Mouse (Mus musculus) frontal cortex, adult 2 months (tissue): ENCODE measurements around the gene Bdh1. TPM values are rescaled to one million over a fixed set of nuclear protein-coding genes. Genes with fewer than 3 reads are reported as not detected.
"Not testable (repeated sequence)": the region's sequence is repeated elsewhere in the genome, so short reads cannot be mapped to it uniquely, and the experiment has no call there.

Experiments used
- DNase-seq, 2 experiments: peaks; one replicate each; pipeline ENCODE4 v3.0.0; 2022; ENCODE audit warnings: low spot score in 1 of 2; ENCODE audit errors: extremely low spot score in 1 of 2
- polyA plus RNA-seq: library from polyadenylated mRNA; depleted of rRNA; stranded (reverse); fragments of >200 nt; gene quantifications from 2 replicates; pipeline ENCODE4 v1.2.3, GENCODE M21; 2012

Gene Bdh1
- polyA plus RNA-seq, 1 experiment: 148 TPM

DNA sequence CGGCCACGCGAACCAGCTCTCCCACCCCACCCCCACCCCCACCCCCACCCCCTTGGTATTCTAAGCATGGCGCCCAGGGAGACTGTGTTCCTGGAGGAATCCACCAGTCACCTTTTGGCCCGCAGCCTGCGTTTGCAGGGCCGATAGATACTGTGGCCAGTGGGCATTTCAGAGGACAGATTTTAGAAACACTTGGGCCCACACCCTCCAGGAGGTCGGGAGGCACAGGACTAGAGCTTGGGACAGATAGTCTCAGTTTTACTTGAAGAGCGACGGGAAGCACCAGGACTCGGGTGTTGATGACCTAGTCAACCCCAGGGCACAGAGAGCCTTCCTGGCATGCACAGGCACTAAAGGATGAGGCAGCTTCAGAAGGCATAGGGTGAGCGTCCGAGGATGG lies 38.4 kb downstream of the Bdh1 start:
- no peak for DNase-seq

DNA sequence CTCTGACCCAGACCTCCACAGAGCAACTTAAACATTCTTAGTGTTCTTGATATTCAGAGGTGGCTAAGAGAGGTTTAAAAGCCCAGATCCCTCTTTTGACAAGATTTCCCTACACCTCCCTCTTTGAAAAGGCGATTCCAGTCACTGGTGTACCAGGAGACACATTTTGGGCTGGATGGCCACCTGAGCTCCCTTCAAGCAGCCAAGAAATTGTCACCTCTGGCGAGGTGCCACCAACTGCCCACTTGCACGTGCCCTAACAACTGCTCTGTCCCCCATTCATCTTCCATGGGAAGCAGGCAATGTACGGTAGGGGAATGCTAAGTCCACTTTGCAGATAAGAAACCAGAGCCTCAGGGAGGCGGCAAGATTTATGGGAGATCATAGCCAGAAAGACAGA lies 39.0 kb downstream of the Bdh1 start:
- no peak for DNase-seq

DNA sequence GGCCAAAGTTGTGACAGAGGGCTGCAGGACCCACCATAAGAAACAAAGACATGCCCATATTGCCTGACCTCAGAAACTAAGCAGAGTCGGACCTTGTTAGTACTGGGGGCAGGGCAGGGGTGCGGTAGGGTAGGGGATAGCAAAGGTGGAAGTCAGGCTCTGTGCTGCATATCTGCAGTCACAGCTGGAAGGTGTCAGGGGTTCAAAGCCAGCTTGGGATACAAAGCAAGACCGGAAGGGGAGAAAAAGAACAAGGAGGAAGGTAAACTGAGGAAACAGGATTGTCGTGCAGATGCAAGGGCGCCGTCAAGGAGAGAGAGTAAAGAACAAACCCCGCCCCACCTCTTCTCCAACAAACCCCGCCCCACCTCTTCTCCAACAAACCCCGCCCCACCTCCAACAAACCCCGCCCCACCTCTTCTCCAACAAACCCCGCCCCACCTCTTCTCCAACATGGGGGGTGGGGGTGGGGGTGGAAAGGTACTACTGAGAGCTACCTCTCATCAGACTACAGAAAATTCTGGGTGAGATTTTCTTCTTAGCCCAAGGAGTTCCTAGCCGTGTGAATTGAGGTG lies 40.1 kb downstream of the Bdh1 start:
- no peak for DNase-seq

DNA sequence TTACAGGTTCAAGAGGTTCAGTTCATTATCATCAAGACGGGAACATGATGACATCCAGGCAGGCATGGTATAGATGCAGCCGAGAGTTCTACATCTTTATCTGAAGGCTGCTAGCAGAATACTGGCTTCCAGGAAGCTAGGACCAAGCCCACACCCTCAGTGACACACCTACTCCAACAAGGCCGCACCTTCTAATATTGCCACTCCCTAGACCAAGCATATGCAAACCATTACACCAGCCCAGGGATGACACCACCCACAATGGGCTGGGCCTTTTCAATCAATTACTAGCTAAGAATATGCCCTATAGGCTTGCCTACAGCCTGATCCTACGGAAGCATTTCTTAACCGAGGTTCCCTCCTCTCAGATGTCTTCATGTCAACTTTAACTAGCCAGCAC lies 42.9 kb downstream of the Bdh1 start:
- DNase-seq: no peak

DNA sequence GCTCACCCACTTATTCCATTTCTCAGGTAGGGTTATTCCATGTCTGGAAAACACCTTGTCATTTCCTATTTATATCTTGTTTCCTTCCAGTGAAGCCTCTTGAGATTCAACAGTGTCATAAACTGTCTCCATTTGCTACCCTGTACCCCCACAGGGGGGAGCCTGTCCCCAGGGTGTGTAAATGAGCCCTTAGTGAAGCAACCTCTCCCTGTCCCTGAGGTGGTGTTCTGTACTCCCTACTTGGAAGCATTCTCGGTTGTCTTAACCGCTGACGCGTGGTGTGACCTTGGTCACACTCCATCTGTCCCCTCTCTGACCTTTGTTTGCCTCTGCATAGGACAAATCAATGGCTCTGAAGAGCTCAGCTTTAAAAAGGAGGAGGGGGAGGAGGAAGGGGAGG lies 43.5 kb downstream of the Bdh1 start:
- DNase-seq: peak in 1 of 2 experiments; percentile 85

DNA sequence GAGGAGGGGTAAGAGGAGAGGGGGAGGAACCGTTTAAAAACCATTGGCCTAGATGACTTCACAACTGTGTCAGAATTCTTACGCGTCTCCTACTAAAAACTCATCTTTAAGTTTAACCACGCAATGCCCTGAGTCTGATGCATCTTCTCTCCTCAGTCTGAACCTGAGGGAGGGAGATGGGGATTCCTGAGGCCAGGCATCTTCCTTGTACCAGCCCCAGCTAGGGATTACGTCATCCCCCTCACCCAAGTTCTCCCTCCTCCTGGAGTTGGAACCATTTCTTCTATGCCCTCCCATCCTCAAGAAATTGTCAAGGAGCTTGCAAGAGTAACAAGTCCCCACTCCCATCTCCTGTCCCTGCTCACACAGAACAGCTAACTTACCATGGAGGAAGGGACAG lies 44.0 kb downstream of the Bdh1 start:
- DNase-seq: no peak

DNA sequence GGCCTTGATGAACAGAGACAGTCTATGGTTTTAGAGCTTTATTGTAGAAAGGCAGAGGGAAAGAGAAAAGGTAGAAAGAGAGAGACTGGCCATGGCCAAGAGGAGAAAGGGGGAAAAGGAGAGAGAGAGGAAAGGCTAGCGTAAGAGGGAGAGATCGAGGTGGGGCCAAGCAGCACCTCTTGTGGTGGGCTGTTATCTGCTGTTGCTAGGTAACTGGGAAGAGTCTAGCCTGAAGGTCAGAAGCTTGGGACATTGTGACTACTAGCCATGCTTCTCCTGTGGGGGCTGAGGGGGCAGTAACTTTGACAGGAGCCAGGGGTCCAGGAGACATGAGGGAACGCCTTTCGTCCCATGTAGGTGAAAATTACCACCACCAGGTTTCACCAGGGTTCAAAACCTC lies 48.7 kb downstream of the Bdh1 start:
- DNase-seq: not testable (repeated sequence)

DNA sequence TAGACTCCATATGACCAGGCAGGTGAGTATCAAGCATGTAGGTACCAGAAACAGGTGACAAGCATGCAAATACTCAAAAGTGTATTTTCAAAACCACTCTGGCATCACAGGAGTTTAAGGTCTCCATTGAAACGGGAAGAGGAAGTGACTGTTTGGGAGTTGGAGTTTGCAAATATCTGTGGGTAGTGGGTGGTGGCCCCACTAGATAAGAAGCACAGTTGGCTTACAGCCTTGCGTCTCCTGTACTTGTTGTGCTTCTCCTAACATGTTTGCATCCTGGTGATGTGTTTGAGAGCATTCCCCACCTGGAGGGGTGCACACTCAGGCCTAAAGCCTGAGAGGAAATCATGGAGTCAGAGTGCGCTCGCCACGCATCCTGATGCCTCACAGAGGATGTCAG lies 49.9 kb downstream of the Bdh1 start:
- no peak for DNase-seq

DNA sequence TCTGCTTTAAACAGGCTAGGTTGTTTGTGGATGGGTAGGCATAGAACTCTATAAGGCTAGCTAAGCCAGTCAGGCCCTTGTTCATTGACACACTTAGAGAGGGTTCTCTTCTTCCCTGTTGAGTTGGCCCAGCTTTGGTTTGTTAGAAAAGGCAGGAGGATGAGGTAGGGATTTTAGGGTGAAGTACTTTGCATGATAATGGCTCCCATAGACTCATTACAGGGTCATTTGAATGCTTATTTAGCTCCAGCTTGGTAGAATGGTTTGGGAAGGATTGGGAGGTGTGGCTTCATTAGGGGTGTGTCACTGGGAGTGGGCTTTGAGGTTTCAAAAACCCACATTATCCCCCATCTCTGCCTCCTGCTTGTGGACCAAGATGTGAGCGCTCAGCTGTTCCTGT lies 51.1 kb downstream of the Bdh1 start:
- DNase-seq: no peak

DNA sequence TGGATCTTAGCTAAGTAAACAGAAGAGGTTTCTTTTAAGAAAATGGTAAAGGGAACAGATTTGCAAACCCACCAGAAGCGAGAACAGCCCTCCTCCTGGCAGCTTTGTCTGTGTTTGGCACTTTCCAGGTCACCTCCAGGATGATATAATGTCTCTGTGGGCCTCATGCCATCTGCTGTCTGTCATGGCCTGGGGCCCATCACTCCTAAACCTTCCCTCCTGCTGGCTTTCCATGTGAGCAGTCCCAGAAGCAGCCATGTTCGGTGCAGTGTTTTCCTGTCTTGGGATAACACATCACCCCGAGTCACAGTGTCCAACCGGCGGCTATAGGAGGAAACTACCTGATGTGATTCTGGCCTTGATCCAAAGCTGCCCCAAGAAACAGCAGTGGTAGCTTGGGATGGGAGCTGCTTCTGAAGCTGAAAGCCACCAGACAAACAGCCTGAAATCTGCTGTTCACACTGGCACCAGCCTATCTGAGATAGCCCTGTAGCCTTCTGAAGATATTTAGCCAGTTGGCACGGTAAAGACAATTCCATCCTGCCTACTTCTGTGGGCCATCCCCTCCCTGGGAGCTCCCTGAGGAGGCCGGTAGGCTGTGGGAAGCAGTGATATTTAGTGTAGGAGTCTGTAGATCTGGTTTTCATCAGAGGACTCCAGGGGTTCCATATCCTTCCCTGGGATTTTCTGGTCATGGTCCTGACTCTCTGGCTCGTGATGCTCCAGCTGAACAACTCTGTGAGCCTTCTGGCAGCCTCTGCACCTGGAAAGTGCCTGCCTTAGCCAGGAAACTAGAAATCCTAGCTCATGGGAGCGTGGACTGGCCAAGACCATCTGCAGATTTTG lies 53.3 kb downstream of the Bdh1 start:
- no peak for DNase-seq

DNA sequence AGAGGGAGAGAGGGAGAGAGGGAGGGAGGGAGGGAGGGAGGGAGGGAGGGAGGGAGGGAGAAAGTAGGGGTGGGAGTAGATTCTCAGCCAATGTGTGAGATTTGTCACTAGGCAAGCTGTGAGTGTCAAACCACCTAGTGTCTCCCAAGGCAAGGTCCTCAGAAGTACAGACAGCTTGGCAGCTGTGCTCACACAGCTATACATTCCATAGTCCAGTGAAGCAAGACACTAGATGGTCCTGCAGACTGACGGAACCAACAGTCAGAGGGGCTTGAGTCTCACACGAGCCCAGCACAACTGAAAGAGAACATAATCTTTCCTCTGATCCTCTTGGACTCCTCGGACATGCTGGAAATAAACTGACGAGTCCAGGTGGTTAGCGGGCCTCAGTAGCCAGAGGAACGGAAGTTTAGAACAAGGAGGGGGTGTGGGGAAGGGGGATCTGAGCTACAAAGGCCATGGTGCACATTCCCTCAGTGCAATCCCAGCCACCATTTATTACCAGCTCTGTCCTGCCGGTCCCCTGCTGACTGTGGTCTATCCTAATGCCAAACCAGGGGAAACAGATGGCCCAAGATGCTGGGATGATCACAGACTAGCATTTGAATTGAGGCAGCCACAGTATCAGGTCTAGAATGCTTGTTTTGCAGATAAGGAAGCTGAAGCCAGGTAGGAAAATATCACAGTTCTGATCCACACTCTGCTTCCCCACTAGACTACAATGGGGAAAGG lies 55.0 kb downstream of the Bdh1 start:
- DNase-seq: no peak

DNA sequence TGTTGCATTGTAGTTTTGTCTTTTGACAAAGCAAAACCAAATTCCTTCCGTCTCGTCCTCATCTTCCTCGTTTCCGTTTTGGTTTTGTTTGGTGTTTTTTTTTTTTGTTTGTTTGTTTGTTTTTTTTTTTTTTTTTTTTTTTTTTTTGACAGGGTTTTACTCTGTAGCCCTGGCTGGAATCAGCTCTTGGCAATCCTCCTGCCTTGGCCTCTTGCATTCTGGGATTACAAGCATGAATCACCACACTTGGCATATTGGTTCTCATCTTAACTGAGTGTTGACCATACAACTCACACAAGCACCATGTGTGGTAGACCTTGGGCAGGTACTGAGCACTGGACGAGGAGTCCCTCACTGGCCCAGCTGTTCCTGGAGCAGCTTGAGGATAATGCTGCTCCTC lies 63.3 kb downstream of the Bdh1 start:
- DNase-seq: no peak

DNA sequence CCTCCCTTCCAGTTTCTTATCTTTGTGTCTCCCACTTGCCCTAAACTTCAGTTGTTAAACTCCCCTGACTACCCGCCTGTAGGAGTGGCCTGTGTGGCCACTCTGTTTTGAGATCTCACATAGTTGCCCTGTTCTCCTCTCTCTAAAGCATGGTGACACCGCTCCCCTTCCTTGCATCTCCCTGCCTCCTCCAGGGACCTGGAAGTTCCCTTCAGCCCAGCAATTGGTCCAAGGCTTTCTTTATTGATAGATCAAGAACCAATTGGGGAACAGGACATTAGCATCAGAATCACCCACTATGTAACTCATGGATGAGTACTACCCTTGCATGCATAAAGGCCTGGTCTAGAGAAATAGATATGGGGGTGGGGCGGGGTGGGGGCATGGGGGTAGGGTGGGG lies 65.2 kb downstream of the Bdh1 start:
- no peak for DNase-seq

DNA sequence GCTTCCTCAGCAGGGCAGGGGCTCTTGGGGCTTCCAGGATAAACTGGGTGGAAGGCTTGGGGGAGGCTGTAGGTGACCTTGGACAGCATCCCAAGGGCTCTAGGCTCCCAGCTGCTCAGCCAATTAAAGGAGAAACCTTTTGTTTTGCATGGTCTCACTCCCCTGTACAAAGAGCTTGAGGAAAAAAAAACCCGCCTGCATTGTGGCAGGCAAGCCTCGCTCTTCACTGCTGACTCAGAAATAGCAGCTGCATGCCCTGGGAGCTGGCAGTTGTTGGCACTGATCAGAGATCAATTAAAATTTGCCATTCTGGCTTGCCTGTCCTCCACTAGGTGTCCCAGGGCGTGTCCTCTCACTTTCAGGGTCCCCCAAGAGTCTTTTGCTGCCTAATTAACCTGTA lies 67.0 kb downstream of the Bdh1 start:
- DNase-seq: no peak

DNA sequence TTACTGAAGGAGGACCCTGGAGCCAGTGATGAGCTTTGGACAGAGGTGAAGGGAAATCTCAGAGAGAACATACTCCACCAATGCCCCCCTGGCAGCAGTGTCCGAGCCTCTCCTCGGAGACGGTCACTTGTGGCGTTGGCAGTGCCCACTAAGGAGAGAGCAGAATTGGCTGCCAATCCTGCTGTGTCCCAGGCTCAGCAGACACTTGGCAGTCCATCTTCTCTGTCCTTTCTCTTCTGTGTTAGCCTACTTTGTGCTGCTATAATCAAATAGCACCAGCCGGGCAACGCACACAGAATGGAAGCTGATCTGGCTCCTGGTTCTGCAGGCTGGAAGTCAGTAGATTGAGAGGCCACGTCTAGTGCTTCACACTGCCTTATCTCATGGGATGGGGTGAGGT lies 68.9 kb downstream of the Bdh1 start:
- DNase-seq: no peak

DNA sequence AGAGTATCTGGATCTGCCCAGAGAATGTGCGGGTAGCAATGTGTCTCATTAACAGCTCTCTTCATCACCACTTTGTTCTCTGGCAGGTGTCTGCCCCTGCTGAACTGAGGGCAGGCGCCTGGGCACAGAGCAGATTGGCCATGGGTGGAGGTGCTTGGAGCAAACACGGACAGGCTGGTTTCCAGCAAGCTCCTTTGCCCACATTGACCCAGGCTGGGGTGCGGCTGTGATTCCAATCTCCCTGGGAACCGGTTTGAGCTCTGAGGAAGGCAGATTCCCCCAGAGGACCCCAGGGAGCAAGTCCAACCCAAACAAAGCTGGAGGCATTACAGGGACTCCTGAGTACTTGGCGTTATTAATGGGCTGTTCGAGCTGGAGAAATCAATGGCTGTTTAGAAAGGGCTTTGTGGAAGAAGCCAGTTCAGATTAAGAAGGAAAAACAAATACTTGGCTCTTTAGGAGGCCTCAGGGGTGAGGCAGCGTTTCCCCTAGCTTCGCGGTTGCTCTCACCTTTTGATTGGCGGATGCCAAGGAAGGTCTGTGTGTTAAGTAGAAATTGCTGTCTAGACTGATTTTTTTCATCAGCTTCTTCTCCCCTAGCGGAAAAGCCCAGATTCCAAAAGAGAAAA lies 71.0 kb downstream of the Bdh1 start:
- DNase-seq: no peak

DNA sequence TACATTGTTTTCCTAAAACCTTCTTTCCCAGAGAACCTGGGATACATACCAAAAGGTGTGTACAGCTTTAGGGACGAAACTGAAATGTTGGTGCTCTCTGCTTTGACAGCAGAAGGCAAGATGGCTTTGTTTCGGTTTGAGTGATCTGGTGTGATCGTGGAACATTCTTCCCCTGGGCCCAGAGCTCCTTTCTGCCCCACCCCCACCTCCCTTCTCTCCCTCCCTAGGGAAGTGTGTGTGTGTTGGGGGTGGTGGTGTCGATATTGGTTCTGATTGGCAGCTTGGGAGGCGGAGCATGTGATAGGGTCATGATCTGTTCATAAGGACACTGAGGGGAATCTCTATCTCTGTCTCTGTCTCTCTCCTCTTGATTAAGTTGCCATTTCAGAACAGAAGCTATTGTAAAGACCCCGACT lies 71.5 kb downstream of the Bdh1 start:
- no peak for DNase-seq

DNA sequence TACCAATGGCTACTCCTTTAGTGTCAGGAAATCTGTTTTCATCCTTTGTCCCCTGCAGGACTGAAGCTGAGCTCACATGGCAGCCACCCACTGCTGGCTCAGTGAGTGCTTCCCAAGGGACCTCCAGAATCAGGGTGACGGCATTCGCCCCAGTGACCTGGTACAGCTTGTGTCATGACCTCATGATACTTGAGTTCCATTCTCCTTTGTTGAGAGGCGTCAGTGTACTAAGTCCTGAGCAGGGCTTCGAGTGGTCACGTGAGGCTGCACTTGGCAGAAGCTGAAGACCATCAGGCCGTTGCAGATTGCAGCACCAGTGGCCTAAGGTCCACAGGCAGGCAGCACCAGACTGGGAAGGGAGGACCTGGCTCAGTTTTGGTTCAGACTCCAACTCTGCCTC lies 71.9 kb downstream of the Bdh1 start:
- DNase-seq: no peak

DNA sequence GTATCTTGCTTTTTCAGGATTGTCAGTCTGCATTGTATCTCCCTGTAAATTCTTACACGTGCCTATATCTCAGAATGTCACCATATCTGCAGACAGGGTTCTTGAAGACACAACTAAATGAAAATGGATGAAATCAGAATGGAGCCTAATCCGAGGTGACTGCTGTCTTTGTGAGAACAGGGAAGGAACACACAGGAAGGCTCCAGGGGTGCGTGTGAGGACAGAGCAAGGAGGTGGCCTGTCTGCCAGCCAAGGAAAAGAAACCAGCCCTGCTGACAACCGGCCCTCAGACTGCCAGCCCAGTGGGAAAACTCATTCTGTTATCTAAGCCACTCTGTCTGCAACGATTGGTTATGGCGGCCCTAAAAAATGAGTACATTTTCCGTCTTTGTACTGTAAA lies 73.3 kb downstream of the Bdh1 start:
- no peak for DNase-seq

DNA sequence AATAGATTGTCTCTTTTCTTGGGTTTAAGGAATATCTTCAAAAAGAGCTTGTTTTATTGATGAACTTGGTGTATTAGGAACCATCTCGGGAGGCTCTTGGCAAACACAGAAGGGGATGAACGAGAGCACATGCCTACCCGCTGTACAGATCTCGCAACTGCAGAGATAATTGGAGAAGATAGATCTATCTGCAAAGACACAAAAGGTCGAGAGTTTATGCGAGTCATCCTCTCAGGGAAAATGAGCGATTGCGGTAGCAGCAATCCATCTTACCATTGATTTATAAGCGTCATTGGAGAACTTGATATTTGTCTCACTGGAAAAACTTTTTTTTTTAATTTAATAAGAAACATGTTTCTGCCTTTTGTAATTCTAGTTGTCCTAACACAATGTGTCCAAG lies 73.7 kb downstream of the Bdh1 start:
- no peak for DNase-seq

DNA sequence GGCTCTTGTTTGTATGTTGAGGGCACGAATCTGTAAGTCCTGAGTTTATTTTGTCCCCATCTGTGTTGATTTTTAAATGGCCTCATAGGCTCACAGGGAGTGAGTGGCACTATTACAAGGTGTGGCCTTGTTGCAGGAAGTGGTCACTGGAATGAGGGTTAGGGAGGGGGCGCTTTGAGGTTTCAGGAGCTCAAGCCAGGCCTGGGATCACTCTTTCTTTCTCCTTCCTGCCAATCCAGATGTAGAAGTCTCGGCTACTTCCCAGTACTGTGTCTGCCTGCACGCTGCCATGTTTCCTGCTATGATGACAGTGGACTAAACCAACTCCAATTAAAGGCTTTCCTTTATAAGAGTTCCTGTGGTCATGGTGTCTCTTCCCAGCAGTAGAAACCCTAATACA lies 76.3 kb downstream of the Bdh1 start:
- no peak for DNase-seq
